In genomic region chr14:24032876-24033389, GRCm38 (mm10) we compare ENCODE assay signal across 22 mouse cellular contexts. TPM values are rescaled to one million over a fixed set of nuclear protein-coding genes. Genes with fewer than 3 reads are reported as not detected.
"Had no signal": no experiment of that assay in that cellular context is flagged by ENCODE, and none has a peak within 500 bp of the region (broad histone marks: within the 10 kb centered on the region; RNA-seq: fewer than 3 reads in every experiment).

No protein-coding gene starts in this region.

- H3K4me2 ChIP-seq: kidney, embryonic 15.5 days; limb, embryonic 13.5 days; liver, embryonic 12.5 days; liver, embryonic 15.5 days; lung, embryonic 15.5 days; neural tube, embryonic 12.5 days; neural tube, embryonic 15.5 days had no signal

- DNase-seq: kidney, adult 8-10 months; kidney, postnatal 10 days; kidney, postnatal 36 days; layer of hippocampus, postnatal 36 days; liver; lung, adult 18-20 months; lung, postnatal 10 days; lung, postnatal 36 days; midbrain, embryonic 14.5 days; thymus, adult 18-20 months; thymus, postnatal 14 days; thymus, postnatal 4 days had no signal

- H3K4me1 ChIP-seq: limb, embryonic 13.5 days; liver, embryonic 12.5 days; liver, embryonic 15.5 days; lung, embryonic 15.5 days; megakaryocyte, embryonic 14.5 days; neural tube, embryonic 12.5 days; neural tube, embryonic 15.5 days had no signal

- ATAC-seq: liver, embryonic 12.5 days had no signal

- H3K9ac ChIP-seq: kidney, embryonic 15.5 days; limb, embryonic 13.5 days; liver, embryonic 12.5 days; liver, embryonic 15.5 days; lung, embryonic 15.5 days; neural tube, embryonic 12.5 days; neural tube, embryonic 15.5 days had no signal

- H3K4me3 ChIP-seq: kidney, embryonic 15.5 days; limb, embryonic 10.5 days; limb, embryonic 13.5 days; liver, embryonic 12.5 days; liver, embryonic 15.5 days; lung, embryonic 15.5 days; megakaryocyte, embryonic 14.5 days; midbrain, embryonic 10.5 days; neural tube, embryonic 12.5 days; neural tube, embryonic 15.5 days had no signal

- H3K36me3 ChIP-seq: kidney, embryonic 15.5 days; limb, embryonic 10.5 days; limb, embryonic 13.5 days; liver, embryonic 12.5 days; liver, embryonic 15.5 days; lung, embryonic 15.5 days; midbrain, embryonic 10.5 days; neural tube, embryonic 12.5 days; neural tube, embryonic 15.5 days had no signal

- H3K27ac ChIP-seq: kidney, embryonic 15.5 days; limb, embryonic 10.5 days; limb, embryonic 13.5 days; liver, embryonic 12.5 days; liver, embryonic 15.5 days; lung, embryonic 15.5 days; midbrain, embryonic 10.5 days; neural tube, embryonic 12.5 days; neural tube, embryonic 15.5 days had no signal

- H3K27me3 ChIP-seq: kidney, embryonic 15.5 days; liver, embryonic 15.5 days; lung, embryonic 15.5 days; neural tube, embryonic 12.5 days; neural tube, embryonic 15.5 days had no signal

- H3K9me3 ChIP-seq: kidney, embryonic 15.5 days; limb, embryonic 10.5 days; liver, embryonic 12.5 days; liver, embryonic 15.5 days; lung, embryonic 15.5 days; neural tube, embryonic 12.5 days; neural tube, embryonic 15.5 days had no signal

RNA-seq across cellular contexts. Expression of gene Kcnma1, which starts 18.6 kb away (rescaled TPM):
- polyA plus RNA-seq: liver, embryonic 12.5 days had no signal
